Mouse (Mus musculus) hindbrain, embryonic 12.5 days (tissue): ENCODE results near the gene Tmem110. TPM values are rescaled to one million over a fixed set of nuclear protein-coding genes. Genes with fewer than 3 reads are reported as not detected.

Experiments
- ATAC-seq: fragments of 200-750 bp; cut with Nextera tagmentation; 2 replicates; pipeline ENCODE4 v1.8.0; 2017; ENCODE audit warnings: moderate TSS enrichment; ENCODE audit not compliant: low FRiP score
- H3K27ac ChIP-seq: fragments of 300-500 bp; sonication (generic); 2 replicates; pipeline ENCODE4 v1.5.1; 2016; ENCODE audit warnings: mild to moderate bottlenecking
- H3K27me3 ChIP-seq: fragments of 300-500 bp; sonication (generic); 2 replicates; pipeline ENCODE4 v1.6.1; 2016; ENCODE audit warnings: mild to moderate bottlenecking
- H3K36me3 ChIP-seq: fragments of 300-500 bp; sonication (generic); 2 replicates; pipeline ENCODE4 v1.6.1; 2016; ENCODE audit warnings: mild to moderate bottlenecking
- H3K4me1 ChIP-seq: fragments of 300-500 bp; sonication (generic); 2 replicates; pipeline ENCODE4 v1.6.1; 2016
- H3K4me2 ChIP-seq: fragments of 300-500 bp; sonication (generic); replicated peaks from 2 replicates; pipeline ENCODE4 v1.6.1; 2016; ENCODE audit warnings: mild to moderate bottlenecking
- H3K4me3 ChIP-seq: fragments of 300-500 bp; sonication (generic); 2 replicates; pipeline ENCODE4 v1.5.1; 2016; ENCODE audit warnings: mild to moderate bottlenecking
- H3K9ac ChIP-seq: fragments of 300-500 bp; sonication (generic); 2 replicates; pipeline ENCODE4 v1.6.1; 2016; ENCODE audit warnings: mild to moderate bottlenecking, moderate library complexity
- H3K9me3 ChIP-seq: fragments of 300-500 bp; sonication (generic); replicated peaks from 2 replicates; pipeline ENCODE4 v1.6.1; 2016; ENCODE audit warnings: mild to moderate bottlenecking
- WGBS: fragments of 180-500 bp; shearing (Covaris S2); methylation state at CpG from one replicate; pipeline ENCODE4 v1.1.7; 2016; 5-methylcytosine and 5-hydroxymethylcytosine counted together
- polyA plus RNA-seq: library from polyadenylated mRNA; unstranded; fragments of >200 nt; fragmentation: Nextera tagmentation; extraction: Ambion mirVana; gene quantifications from 2 replicates; pipeline ENCODE4 v1.2.1, GENCODE M21; 2016

Gene Tmem110
- polyA plus RNA-seq, 1 experiment from 2014 or later, result 26.1 TPM

- Histone ChIP-seq H3K9me3 (no peaks in the 10 kb centered on the region), H3K36me3 (no peaks in the 10 kb centered on the region), H3K4me1 (no peaks in the 10 kb centered on the region), H3K4me3 (no peak overlapping the region), H3K9ac (no peak overlapping the region), H3K27ac (no peak overlapping the region), H3K27me3 (no peaks in the 10 kb centered on the region), H3K4me2 (no peak overlapping the region)
- no peak for ATAC-seq
- 87% methylated on average over 8 of the region's 8 CpGs for WGBS
Observed at GRCm38 (mm10) chr14:30912641-30913040, 87.3 kb downstream of the Tmem110 start.

- no peak for ATAC-seq
- Histone ChIP-seq H3K4me2 (no peak overlapping the region), H3K36me3 (no peaks in the 10 kb centered on the region), H3K27ac (no peak overlapping the region), H3K9ac (no peak overlapping the region), H3K9me3 (no peaks in the 10 kb centered on the region), H3K4me1 (no peaks in the 10 kb centered on the region), H3K4me3 (no peak overlapping the region), H3K27me3 (no peaks in the 10 kb centered on the region)
- 90% methylated on average over 5 of the region's 5 CpGs for WGBS
Observed at GRCm38 (mm10) chr14:30913404-30913803, 88.0 kb downstream of the Tmem110 start.

GRCm38 (mm10) chr14:30916516-30916915 lies 91.1 kb downstream of the Tmem110 start:
- Histone ChIP-seq H3K4me3 (no peak overlapping the region), H3K36me3 (no peaks in the 10 kb centered on the region), H3K27me3 (no peaks in the 10 kb centered on the region), H3K9ac (no peak overlapping the region), H3K4me2 (no peak overlapping the region), H3K4me1 (no peaks in the 10 kb centered on the region), H3K27ac (no peak overlapping the region), H3K9me3 (no peaks in the 10 kb centered on the region)
- ATAC-seq, result no peak
- 94% methylated on average over 1 of the region's 1 CpGs for WGBS

DNA sequence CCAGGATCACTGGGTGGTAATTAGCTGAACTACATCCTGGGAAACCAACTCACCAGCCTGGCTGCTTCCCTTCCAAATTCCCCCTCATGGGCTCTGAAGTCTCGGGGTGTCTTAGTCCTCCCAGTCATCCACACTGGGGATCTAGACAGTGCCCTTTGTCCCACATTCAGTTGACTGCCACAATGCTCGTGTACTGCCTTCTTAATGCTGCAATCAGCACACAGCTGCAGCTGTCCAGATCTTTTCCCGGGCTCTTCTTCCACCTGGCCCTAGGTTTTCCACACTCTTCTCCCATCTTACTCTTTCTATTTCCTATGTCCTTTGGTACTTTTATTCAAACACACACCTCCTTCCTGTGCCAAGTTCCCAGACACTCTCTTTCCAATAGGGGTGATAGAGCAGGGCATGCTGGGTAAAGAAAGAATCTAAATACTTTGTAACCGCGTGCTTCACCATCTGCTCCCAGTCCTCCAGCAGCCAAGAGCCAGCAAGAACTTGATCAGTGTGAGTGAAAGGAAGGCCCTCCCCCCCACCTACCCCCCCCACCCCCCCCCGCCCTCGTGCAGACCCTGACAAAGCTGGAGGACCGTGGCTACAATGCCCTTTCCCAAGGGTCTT lies 96.8 kb downstream of the Tmem110 start:
- H3K9me3 ChIP-seq, result no peaks in the 10 kb centered on the region
- no peaks in the 10 kb centered on the region for H3K36me3 ChIP-seq
- ATAC-seq, result no peak
- H3K27ac ChIP-seq, result no peak overlapping the region
- H3K27me3 ChIP-seq, result no peaks in the 10 kb centered on the region
- no peak overlapping the region for H3K4me3 ChIP-seq
- no peak overlapping the region for H3K9ac ChIP-seq
- peaks cover 6% of the 10 kb centered on the region for H3K4me1 ChIP-seq
- 54% methylated on average over 8 of the region's 8 CpGs for WGBS
- no peak overlapping the region for H3K4me2 ChIP-seq

- H3K27ac ChIP-seq, result no peak within 1 kb of the TSS
- H3K27me3 ChIP-seq, result no peaks in the 10 kb centered on the region
- ATAC-seq, result no peak
- no peak within 1 kb of the TSS for H3K4me2 ChIP-seq
- no peaks in the 10 kb centered on the region for H3K36me3 ChIP-seq
- peaks cover 6% of the 10 kb centered on the region for H3K4me1 ChIP-seq
- H3K9me3 ChIP-seq, result no peaks in the 10 kb centered on the region
- 61% methylated on average over 6 of the region's 6 CpGs for WGBS
- no peak within 1 kb of the TSS for H3K9ac ChIP-seq
- no peak within 1 kb of the TSS for H3K4me3 ChIP-seq
Observed at GRCm38 (mm10) chr14:30923375-30924105, 98.2 kb downstream of the Tmem110 start, which contains the start of gene Itih3. Gene Itih3 (minus strand): TSS chr14:30923760.

- H3K36me3 ChIP-seq, result no peaks in the 10 kb centered on the region
- 81% methylated on average over 3 of the region's 3 CpGs for WGBS
- no peaks in the 10 kb centered on the region for H3K9me3 ChIP-seq
- no peak for ATAC-seq
- no peak overlapping the region for H3K9ac ChIP-seq
- H3K27ac ChIP-seq, result no peak overlapping the region
- no peak overlapping the region for H3K4me2 ChIP-seq
- H3K27me3 ChIP-seq, result no peaks in the 10 kb centered on the region
- H3K4me3 ChIP-seq, result no peak overlapping the region
- H3K4me1 ChIP-seq, result peaks cover 6% of the 10 kb centered on the region
Observed at GRCm38 (mm10) chr14:30925492-30925891, 100.1 kb downstream of the Tmem110 start.

Other genes with a start within 250 kb of the Tmem110 start
- 42.3 and 44.2 TPM in 2 replicates for gene Prkcd, start 199.4 kb upstream of the Tmem110 start, polyA plus RNA-seq
- gene Rft1, start 171.2 kb upstream of the Tmem110 start, polyA plus RNA-seq, result 13.1 and 13.7 TPM in 2 replicates
- gene Sfmbt1, start 110.7 kb upstream of the Tmem110 start, polyA plus RNA-seq, result 17.9 and 18.1 TPM in 2 replicates
- 0.80 and 2.2 TPM in 2 replicates for gene Mustn1, start 53.6 kb downstream of the Tmem110 start, polyA plus RNA-seq
- 0.08 and 0.19 TPM in 2 replicates for gene Itih4, start 60.9 kb downstream of the Tmem110 start, polyA plus RNA-seq
- gene Itih3, start 98.2 kb downstream of the Tmem110 start, polyA plus RNA-seq, result 0.27 and 0.89 TPM in 2 replicates
- gene Itih1, start 117.7 kb downstream of the Tmem110 start, polyA plus RNA-seq, result not detected in 2 replicates
- 18.6 and 18.9 TPM in 2 replicates for gene Nek4, start 125.8 kb downstream of the Tmem110 start, polyA plus RNA-seq
- gene Glt8d1, start 175.8 kb downstream of the Tmem110 start, polyA plus RNA-seq, result 73.0 and 76.5 TPM in 2 replicates
- 301 and 319 TPM in 2 replicates for gene Spcs1, start 176.1 kb downstream of the Tmem110 start, polyA plus RNA-seq
- gene Pbrm1, start 193.5 kb downstream of the Tmem110 start, polyA plus RNA-seq, result 191 and 194 TPM in 2 replicates
- 75.6 and 82.5 TPM in 2 replicates for gene Gnl3, start 193.6 kb downstream of the Tmem110 start, polyA plus RNA-seq